Mouse (Mus musculus) olfactory bulb, adult 2 months (tissue): Measurements from ENCODE around the gene Zfp142. TPM values are rescaled to one million over a fixed set of nuclear protein-coding genes. Genes with fewer than 3 reads are reported as not detected.
A peak's percentile ranks its signal among the peaks of the same experiment; 100 is the strongest.

Source experiments
- H3K27ac ChIP-seq: fragments of 200-500 bp; 2 replicates; pipeline ENCODE4 v1.5.1; 2012; ENCODE audit warnings: low read depth, low read length; ENCODE audit not compliant: insufficient read depth
- H3K4me1 ChIP-seq: fragments of 200-500 bp; 2 replicates; pipeline ENCODE4 v1.6.1; 2012; ENCODE audit warnings: low read length; ENCODE audit not compliant: control insufficient read depth, insufficient read depth
- H3K4me3 ChIP-seq: fragments of 200-500 bp; 2 replicates; pipeline ENCODE4 v1.5.1; 2012; ENCODE audit warnings: mild to moderate bottlenecking, low read depth, low read length, moderate library complexity; ENCODE audit not compliant: insufficient read depth
- CTCF ChIP-seq: fragments of 200-500 bp; IDR thresholded peaks from 2 replicates; pipeline ENCODE4 v1.5.1; 2012; ENCODE audit warnings: low read depth, mild to moderate bottlenecking, low read length, moderate library complexity; ENCODE audit not compliant: insufficient read depth
- POLR2A ChIP-seq: fragments of 200-500 bp; IDR thresholded peaks from 2 replicates; pipeline ENCODE4 v1.6.1; 2012; ENCODE audit warnings: mild to moderate bottlenecking, low read depth, low read length, moderate library complexity; ENCODE audit not compliant: insufficient read depth
- WGBS: fragments of 180-500 bp; shearing (Covaris S2); methylation state at CpG from one replicate; pipeline ENCODE4 v1.1.7; 2018; 5-methylcytosine and 5-hydroxymethylcytosine counted together
- polyA plus RNA-seq: library from polyadenylated mRNA; stranded (reverse); fragments of >200 nt; gene quantifications from 2 replicates; pipeline ENCODE4 v1.2.4, GENCODE M21; 2012; ENCODE audit warnings: low replicate concordance; ENCODE audit not compliant: missing spikeins, insufficient read depth, insufficient read length

Gene Zfp142
- polyA plus RNA-seq, 1 experiment: not detected

- Histone ChIP-seq H3K4me3 (peak overlapping the region; percentile 86), H3K4me1 (peaks cover 8% of the 10 kb centered on the region), H3K27ac (peak overlapping the region; percentile 89)
- under 1% methylated on average over 24 of the region's 24 CpGs for WGBS
- TF ChIP-seq POLR2A (no peak), CTCF (no peak)
Observed at GRCm38 (mm10) chr1:74587233-74587772, 743 bp downstream of the Zfp142 start.

DNA sequence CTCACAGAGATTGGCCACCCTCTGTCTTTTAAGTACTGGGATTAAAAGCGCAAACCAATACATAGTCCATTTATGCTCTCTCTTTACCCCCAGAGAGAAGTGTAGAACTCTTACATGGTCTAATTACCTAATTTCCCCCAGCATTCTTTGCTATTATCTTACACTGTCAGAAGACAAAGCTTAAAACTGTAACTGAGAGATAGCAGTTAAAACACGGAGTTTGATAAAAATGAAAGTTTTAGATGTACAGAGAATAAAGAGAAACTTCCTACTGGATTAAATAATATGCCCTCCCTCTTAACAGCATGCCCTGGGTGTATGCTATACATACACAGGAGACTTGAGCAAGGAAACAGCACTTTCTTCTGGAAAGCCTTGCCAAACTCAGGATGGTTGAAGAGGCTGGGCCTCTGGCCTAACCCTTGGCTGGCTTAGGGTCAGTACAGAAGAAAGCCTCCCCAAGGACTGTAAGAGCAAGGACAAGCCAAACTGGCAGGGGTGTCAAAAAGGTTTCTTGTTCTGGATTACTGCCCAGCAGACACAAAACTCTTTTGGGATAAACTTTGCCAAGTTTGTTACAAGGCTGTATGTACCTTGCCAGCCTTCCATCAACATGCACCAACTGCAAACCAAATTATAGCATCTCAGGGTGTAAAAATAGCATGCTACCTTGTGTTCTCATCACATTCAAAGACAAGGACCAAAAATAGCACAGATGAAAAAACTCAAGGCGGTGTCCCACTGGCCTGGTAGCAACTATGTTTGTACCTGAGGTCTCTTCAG, 3.2 kb downstream of the Zfp142 start:
- Histone ChIP-seq H3K27ac (no peak overlapping the region), H3K4me3 (no peak overlapping the region), H3K4me1 (peaks cover 5% of the 10 kb centered on the region)
- WGBS: 76% methylated on average over 3 of the region's 3 CpGs
- TF ChIP-seq CTCF: no peak
- TF ChIP-seq POLR2A: no peak

DNA sequence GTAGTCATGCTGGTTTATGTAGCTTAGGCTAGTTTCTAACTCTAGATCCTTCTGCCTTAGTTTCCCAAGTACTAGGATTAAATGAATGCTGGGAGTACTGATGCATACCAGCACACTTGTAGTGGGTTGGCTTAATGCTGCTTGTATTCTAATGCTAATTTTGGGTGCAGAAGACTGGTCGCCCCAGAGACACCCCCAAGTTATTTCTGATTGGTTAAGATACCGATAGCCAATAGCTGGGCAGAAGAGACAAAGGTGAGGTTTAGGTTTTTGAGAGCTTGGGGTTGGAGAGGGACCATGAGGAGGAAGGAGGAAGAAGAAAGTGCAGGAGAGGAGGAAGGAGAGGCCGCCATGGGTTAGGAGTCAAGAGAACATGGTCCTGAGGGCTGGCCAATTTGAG, 5.4 kb downstream of the Zfp142 start:
- peaks cover 9% of the 10 kb centered on the region for H3K4me1 ChIP-seq
- WGBS: 72% methylated on average over 3 of the region's 3 CpGs
- H3K4me3 ChIP-seq: no peak overlapping the region
- no peak overlapping the region for H3K27ac ChIP-seq
- TF ChIP-seq CTCF (no peak), POLR2A (no peak)

DNA sequence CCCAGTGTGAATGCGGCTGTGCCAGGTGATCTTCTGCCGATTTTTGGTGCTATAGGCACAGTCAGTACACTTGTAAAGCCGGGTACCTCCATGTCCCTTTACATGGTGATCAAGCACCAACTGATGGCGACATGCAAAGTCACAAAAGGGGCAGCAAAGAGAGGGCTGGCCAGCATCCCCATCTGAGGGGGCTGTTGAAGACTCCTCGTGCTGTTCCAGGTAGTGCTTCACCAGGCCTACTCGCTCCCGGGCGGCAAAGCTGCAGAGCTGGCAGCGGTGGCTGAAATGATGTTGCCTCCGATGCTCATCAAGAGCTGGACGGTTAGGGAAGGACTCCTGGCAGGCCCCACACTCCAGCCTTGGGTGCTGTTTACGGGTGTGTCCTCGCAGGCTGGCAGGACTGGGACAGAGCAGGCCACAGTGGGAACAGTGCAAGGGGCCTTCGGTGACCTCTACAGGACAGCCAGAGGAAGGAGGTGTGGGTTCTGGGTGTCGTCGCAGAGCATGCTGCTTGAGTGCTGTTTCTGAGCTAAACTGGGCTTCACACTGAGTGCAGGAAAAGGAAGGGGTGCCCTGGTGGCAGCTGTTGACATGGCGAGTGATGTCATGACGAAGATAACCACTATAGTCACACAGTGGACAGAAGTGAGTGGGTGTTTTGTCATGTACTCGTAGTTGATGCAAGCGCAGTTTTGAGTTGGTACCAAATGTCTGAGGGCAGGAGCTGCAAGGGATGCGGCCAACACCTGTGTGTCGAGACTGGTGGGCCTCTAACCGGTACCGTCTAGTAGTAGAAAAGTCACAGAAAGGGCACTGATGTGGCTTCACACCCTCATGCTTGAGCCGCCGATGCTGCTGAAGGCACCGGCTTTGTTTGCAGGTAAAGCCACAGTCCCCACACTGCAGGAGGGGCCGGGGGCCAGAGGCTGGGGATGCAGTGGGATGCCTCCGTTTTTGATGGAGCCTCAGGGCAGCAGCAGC, 18.0 kb downstream of the Zfp142 start:
- Histone ChIP-seq H3K4me1 (peaks cover 2% of the 10 kb centered on the region), H3K27ac (no peak overlapping the region), H3K4me3 (no peak overlapping the region)
- TF ChIP-seq POLR2A (no peak), CTCF (no peak)
- WGBS: 90% methylated on average over 29 of the region's 29 CpGs

DNA sequence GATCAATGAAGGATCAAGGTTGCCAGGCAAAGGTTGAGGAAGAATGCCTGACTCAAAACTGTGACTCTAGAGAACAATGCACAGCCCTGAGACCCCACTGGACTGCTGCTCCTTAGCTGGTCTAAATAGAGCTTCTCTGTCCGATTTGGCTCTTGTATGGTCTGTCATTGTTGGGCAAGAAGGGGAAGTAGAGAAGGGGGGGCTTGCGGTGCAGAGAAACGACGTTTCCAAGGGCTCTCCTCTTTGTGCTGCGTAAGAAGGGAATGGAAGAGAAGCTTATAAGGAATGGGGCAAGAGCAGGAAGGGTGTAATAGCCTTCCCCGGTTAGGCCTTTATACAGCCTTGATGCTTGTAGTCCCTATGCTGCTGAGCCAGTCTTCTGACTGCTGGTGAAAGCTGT, 22.2 kb downstream of the Zfp142 start:
- Histone ChIP-seq H3K27ac (no peak overlapping the region), H3K4me1 (peaks cover 2% of the 10 kb centered on the region), H3K4me3 (no peak overlapping the region)
- TF ChIP-seq CTCF: no peak
- TF ChIP-seq POLR2A: no peak
- 57% methylated on average over 6 of the region's 6 CpGs for WGBS

GRCm38 (mm10) chr1:74559061-74559460, 29.0 kb downstream of the Zfp142 start:
- 90% methylated on average over 5 of the region's 5 CpGs for WGBS
- no peak for TF ChIP-seq POLR2A
- TF ChIP-seq CTCF: no peak
- Histone ChIP-seq H3K27ac (no peak overlapping the region), H3K4me1 (no peaks in the 10 kb centered on the region), H3K4me3 (no peak overlapping the region)

DNA sequence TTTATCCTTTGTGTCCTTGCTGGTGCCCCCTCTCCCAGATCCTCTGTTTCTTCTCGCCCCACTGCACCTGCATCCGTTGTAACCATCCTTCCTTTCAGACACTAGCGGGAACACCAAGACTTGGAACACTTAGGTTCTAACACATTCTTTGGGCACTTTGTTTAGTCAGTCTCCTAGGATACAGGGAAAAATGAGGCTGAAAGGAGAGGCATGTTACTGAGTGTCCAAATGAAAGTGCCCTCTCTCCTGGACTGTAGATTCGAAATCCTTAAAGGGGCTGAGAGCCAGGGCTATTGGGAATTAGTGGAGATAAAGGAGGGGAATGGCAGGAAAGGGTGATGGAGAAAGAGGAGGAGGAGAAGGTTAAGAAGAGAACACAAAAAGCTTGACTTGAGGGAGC, 43.9 kb downstream of the Zfp142 start, which contains the start of gene Usp37:
Gene Usp37 (minus strand): TSS at position 101 of the 400 bp plus-strand sequence.
- 68% methylated on average over 4 of the region's 4 CpGs for WGBS
- H3K4me3 ChIP-seq: no peak within 1 kb of the TSS
- no peak within 1 kb of the TSS for H3K27ac ChIP-seq
- 0 out of 2 replicates have a peak, but pooled peaks cover 5% of the 10 kb centered on the region for H3K4me1 ChIP-seq
- TF ChIP-seq POLR2A: no peak
- TF ChIP-seq CTCF: no peak

- 5% methylated on average over 6 of the region's 6 CpGs for WGBS
- H3K4me1 ChIP-seq: 0 out of 2 replicates have a peak, but pooled peaks cover 5% of the 10 kb centered on the region
- H3K4me3 ChIP-seq: peak within 1 kb of the TSS; percentile 6
- H3K27ac ChIP-seq: peak within 1 kb of the TSS; percentile 26; the same call in 1 of the 2 replicates
- TF ChIP-seq CTCF (no peak), POLR2A (no peak)
Observed at GRCm38 (mm10) chr1:74542451-74542961, 45.5 kb downstream of the Zfp142 start, which contains the start of gene Plcd4. Plcd4 (plus strand) TSS chr1:74542888.

- H3K4me3 ChIP-seq: no peak overlapping the region
- peak overlapping the region; percentile 37; the same call in 1 of the 2 replicates for H3K27ac ChIP-seq
- 0 out of 2 replicates have a peak, but pooled peaks cover 5% of the 10 kb centered on the region for H3K4me1 ChIP-seq
- TF ChIP-seq CTCF (no peak), POLR2A (no peak)
Observed at GRCm38 (mm10) chr1:74538650-74539049, 49.4 kb downstream of the Zfp142 start.
